Mouse (Mus musculus): ENCODE measurements around the gene Usp20. TPM values are rescaled to one million over a fixed set of nuclear protein-coding genes. Genes with fewer than 3 reads are reported as not detected.
A peak's percentile ranks its signal among the peaks of the same experiment; 100 is the strongest.

The Usp20 gene
- polyA plus RNA-seq, 1 experiment = 9.8 TPM

GRCm38 (mm10) chr2:31056070-31056469 lies 74.0 kb downstream of the Usp20 start:
- TF ChIP-seq CTCF (IDR thresholded peaks at IDR 0.05; ENCODE audit: extremely low read depth, insufficient read depth, insufficient read length, insufficient replicate concordance) = no peak
- TF ChIP-seq POLR2A (IDR thresholded peaks at IDR 0.05; ENCODE audit: low read depth, low read length) = no peak
- no peak for DNase-seq (ENCODE audit: low read depth in 1 of 2, low spot score in 2 of 2)
- H3K27me3 ChIP-seq (ENCODE audit: control insufficient read depth, insufficient read depth, low read length) = no peaks in the 10 kb centered on the region
- peaks cover 43% of the 10 kb centered on the region for H3K36me3 ChIP-seq (ENCODE audit: control insufficient read depth, insufficient read depth, low read length)
- H3K27ac ChIP-seq (ENCODE audit: insufficient read depth, low read length) = no peak overlapping the region
- H3K4me1 ChIP-seq (ENCODE audit: control insufficient read depth, insufficient read depth, insufficient read length) = no peaks in the 10 kb centered on the region
- 93% methylated on average over 3 of the region's 3 CpGs for WGBS
- no peak overlapping the region for H3K4me3 ChIP-seq (ENCODE audit: extremely low read depth, insufficient read depth, insufficient read length)

DNA sequence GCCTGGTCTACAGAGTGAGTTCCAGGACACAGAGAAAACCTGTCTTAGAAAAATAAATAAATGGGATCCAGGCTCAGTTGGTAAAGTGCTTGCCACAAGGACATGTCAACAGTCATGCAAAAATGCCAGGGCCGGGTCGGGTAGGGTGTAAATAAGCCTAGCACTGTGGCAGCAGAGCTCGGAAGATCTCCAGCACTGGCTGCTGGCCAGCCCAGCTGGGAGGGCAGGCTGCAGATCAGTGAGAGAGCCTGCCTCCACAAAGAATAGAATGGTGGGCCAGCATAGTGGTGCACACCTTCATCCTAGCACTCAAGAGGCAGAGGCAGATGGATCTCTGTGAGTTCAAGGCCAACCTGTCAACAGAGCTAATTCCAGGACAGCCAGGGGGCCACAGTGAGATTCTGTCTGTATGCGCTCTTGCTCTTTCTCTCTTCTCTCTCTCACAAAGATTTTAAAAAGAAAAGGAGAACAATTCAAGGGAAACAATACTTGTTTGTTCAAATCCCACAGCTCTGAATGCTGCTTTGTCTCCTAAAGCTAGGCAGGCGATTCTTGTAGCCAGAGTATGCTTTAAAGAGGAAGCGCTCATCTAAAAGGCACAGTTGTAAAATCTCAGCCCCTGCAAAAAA lies 75.6 kb downstream of the Usp20 start:
- 90% methylated on average over 6 of the region's 6 CpGs for WGBS
- Histone ChIP-seq H3K27ac (ENCODE audit: insufficient read depth, low read length) (no peak overlapping the region), H3K27me3 (ENCODE audit: control insufficient read depth, insufficient read depth, low read length) (no peaks in the 10 kb centered on the region), H3K4me3 (ENCODE audit: extremely low read depth, insufficient read depth, insufficient read length) (no peak overlapping the region), H3K36me3 (ENCODE audit: control insufficient read depth, insufficient read depth, low read length) (peaks cover 40% of the 10 kb centered on the region), H3K4me1 (ENCODE audit: control insufficient read depth, insufficient read depth, insufficient read length) (peaks cover 7% of the 10 kb centered on the region; the same call in 1 of the 2 replicates)
- TF ChIP-seq CTCF (IDR thresholded peaks at IDR 0.05; ENCODE audit: extremely low read depth, insufficient read depth, insufficient read length, insufficient replicate concordance) = no peak
- no peak for TF ChIP-seq POLR2A (IDR thresholded peaks at IDR 0.05; ENCODE audit: low read depth, low read length)
- no peak for DNase-seq (ENCODE audit: low read depth in 1 of 2, low spot score in 2 of 2)

- Histone ChIP-seq H3K4me1 (ENCODE audit: control insufficient read depth, insufficient read depth, insufficient read length) (peaks cover 12% of the 10 kb centered on the region; the same call in 1 of the 2 replicates), H3K36me3 (ENCODE audit: control insufficient read depth, insufficient read depth, low read length) (peaks cover 35% of the 10 kb centered on the region), H3K27ac (ENCODE audit: insufficient read depth, low read length) (0 out of 2 replicates have a peak overlapping the region, but pooled peaks have one; percentile 18), H3K4me3 (ENCODE audit: extremely low read depth, insufficient read depth, insufficient read length) (no peak overlapping the region), H3K27me3 (ENCODE audit: control insufficient read depth, insufficient read depth, low read length) (no peaks in the 10 kb centered on the region)
- no peak for DNase-seq (ENCODE audit: low read depth in 1 of 2, low spot score in 2 of 2)
- TF ChIP-seq CTCF (IDR thresholded peaks at IDR 0.05; ENCODE audit: extremely low read depth, insufficient read depth, insufficient read length, insufficient replicate concordance) (no peak), POLR2A (IDR thresholded peaks at IDR 0.05; ENCODE audit: low read depth, low read length) (no peak)
- 70% methylated on average over 4 of the region's 4 CpGs for WGBS
Measured at GRCm38 (mm10) chr2:31058443-31058842, 76.4 kb downstream of the Usp20 start.

DNA sequence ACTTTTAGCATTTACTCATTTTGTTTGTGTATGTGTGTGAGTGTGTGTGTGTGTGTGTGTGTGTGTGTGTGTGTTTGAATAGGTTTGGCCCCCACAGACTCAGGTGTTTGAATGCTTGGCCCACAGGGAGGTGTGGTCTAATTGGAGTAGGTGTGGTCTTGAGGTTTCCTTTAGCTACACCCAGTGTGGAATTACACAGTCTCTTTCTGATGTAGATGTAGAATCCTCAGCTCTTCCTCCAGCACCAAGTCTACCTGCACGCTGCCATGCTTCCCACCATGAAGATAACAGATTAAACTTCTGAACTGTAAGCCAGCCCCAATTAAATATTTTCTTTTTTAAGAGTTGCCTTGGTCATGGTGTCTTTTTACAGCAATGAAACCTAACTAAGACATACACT lies 78.2 kb downstream of the Usp20 start:
- WGBS = 47% methylated on average over 1 of the region's 1 CpGs
- DNase-seq (ENCODE audit: low read depth in 1 of 2, low spot score in 2 of 2) = no peak

DNA sequence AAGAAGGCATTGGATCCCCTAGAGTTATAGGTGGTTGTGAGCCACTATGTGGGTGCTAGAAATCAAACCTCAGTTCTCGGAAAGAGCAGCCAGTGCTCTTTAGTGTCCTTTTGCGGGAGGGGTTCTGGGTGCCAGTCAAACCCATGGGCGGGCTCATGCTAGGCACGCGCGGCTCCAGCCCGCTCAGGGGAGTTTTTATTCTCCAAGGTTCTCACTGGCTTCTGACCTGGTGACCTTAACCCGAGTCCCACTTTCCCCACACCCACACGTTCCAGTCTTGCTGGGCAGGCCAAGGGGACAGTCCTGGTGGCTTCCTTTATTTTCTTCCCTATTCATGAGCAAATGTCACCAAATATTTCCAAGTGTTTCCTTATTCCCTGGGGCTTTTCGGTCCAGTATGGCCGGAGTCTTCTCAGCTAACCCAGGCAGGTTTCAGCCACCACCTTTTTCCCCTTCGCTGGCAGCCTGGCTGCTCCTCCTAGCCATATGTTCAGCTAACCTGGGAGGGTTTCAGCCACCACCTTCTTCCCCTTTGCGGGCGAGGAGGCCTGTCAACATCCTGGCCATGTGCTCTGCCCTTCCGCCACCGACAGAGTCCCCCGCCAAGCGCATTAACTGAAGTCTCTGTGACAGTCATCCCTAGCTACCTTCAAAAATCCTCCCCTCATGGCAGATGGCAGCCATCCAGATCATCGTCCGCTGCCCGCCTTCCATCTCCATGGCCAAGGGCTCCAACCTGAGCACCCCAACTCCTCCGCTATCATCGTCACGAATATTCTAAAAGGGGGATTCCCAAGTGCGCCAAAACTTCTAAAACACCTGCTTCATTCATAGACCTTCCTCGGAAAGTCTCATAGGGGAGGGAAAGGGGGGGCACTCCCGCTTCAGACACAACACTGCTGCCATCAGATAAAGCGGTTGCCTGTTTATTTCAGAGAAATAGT lies 79.0 kb downstream of the Usp20 start:
- no peaks in the 10 kb centered on the region for H3K27me3 ChIP-seq (ENCODE audit: control insufficient read depth, insufficient read depth, low read length)
- H3K4me1 ChIP-seq (ENCODE audit: control insufficient read depth, insufficient read depth, insufficient read length) = peaks cover 12% of the 10 kb centered on the region; the same call in 1 of the 2 replicates
- WGBS = 7% methylated on average over 28 of the region's 28 CpGs
- H3K36me3 ChIP-seq (ENCODE audit: control insufficient read depth, insufficient read depth, low read length) = peaks cover 18% of the 10 kb centered on the region
- TF ChIP-seq POLR2A (IDR thresholded peaks at IDR 0.05; ENCODE audit: low read depth, low read length) (peak; percentile 47), CTCF (IDR thresholded peaks at IDR 0.05; ENCODE audit: extremely low read depth, insufficient read depth, insufficient read length, insufficient replicate concordance) (no peak)
- H3K27ac ChIP-seq (ENCODE audit: insufficient read depth, low read length) = peak overlapping the region; percentile 98
- peak overlapping the region; percentile 54 for H3K4me3 ChIP-seq (ENCODE audit: extremely low read depth, insufficient read depth, insufficient read length)
- DNase-seq (ENCODE audit: low read depth in 1 of 2, low spot score in 2 of 2) = peak; percentile 79 to 82

More for the DNA sequence above, 78.2 kb downstream of the Usp20 start:
- H3K27ac ChIP-seq (ENCODE audit: insufficient read depth, low read length) = peak overlapping the region; percentile 98
- no peak for TF ChIP-seq CTCF (IDR thresholded peaks at IDR 0.05; ENCODE audit: extremely low read depth, insufficient read depth, insufficient read length, insufficient replicate concordance)
- no peaks in the 10 kb centered on the region for H3K27me3 ChIP-seq (ENCODE audit: control insufficient read depth, insufficient read depth, low read length)
- H3K4me3 ChIP-seq (ENCODE audit: extremely low read depth, insufficient read depth, insufficient read length) = peak overlapping the region; percentile 50
- peaks cover 12% of the 10 kb centered on the region; the same call in 1 of the 2 replicates for H3K4me1 ChIP-seq (ENCODE audit: control insufficient read depth, insufficient read depth, insufficient read length)
- peaks cover 24% of the 10 kb centered on the region for H3K36me3 ChIP-seq (ENCODE audit: control insufficient read depth, insufficient read depth, low read length)

DNA sequence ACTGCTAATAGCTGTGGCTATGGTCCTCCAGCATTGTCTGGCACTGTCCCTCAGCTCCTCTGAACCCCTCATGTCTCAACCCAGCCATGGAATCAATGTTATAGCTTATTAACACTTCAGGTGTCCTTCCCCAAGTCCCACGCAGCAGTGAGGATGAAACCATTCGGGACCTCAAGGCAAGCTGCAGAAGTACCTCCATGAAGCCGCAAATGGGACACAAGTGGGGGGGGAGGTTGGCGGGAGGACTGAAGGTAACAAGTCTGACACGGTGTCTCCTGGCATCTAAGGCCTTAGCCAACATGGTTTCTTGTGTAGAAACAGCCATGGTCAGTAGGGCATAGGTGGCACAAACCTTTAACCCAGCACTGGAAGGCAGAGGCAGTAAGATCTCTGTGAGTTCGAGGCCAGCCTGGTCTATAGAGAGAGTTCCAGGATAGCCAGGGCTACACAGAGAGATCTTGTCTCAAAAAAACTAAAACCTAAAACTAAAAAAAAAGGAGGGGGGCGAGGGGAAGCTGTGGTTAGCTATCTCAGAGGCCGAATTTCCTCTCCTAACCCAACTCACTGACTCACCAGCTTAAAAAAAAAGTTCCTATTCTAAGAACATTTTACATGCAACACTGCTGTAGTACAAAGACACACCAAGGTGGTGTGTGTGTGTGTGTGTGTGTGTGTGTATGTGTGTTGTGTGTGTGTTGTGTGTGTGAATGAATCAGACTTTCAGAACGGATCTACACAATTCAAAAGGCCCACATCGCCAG lies 80.0 kb downstream of the Usp20 start:
- Histone ChIP-seq H3K27me3 (ENCODE audit: control insufficient read depth, insufficient read depth, low read length) (no peaks in the 10 kb centered on the region), H3K4me3 (ENCODE audit: extremely low read depth, insufficient read depth, insufficient read length) (peak overlapping the region; percentile 54; the same call in 1 of the 2 replicates), H3K36me3 (ENCODE audit: control insufficient read depth, insufficient read depth, low read length) (peaks cover 11% of the 10 kb centered on the region), H3K4me1 (ENCODE audit: control insufficient read depth, insufficient read depth, insufficient read length) (peaks cover 12% of the 10 kb centered on the region; the same call in 1 of the 2 replicates), H3K27ac (ENCODE audit: insufficient read depth, low read length) (peak overlapping the region; percentile 98)
- 10% methylated on average over 10 of the region's 10 CpGs for WGBS
- DNase-seq (ENCODE audit: low read depth in 1 of 2, low spot score in 2 of 2) = peak; percentile 38 to 69
- TF ChIP-seq CTCF (IDR thresholded peaks at IDR 0.05; ENCODE audit: extremely low read depth, insufficient read depth, insufficient read length, insufficient replicate concordance) = no peak
- no peak for TF ChIP-seq POLR2A (IDR thresholded peaks at IDR 0.05; ENCODE audit: low read depth, low read length)

Data from spleen, adult 2 months (tissue).